Mouse (Mus musculus): ENCODE data around the gene Chst8. TPM values are rescaled to one million over a fixed set of nuclear protein-coding genes. Genes with fewer than 3 reads are reported as not detected.

The Chst8 gene
- total RNA-seq, 1 experiment, result 2.7 TPM

GRCm38 (mm10) chr7:34685801-34686200, 126.7 kb downstream of the Chst8 start:
- H3K36me3 ChIP-seq (ENCODE audit: control insufficient read depth, insufficient read depth, low read length, poor library complexity, severe bottlenecking), result no peaks in the 10 kb centered on the region
- TF ChIP-seq MAFK (IDR thresholded peaks at IDR 0.05; ENCODE audit: insufficient read depth, low read depth, low read length) (no peak), HCFC1 (IDR thresholded peaks at IDR 0.05; ENCODE audit: borderline replicate concordance, insufficient read depth, low read length) (no peak), ZNF384 (IDR thresholded peaks at IDR 0.05; ENCODE audit: low read depth, low read length) (no peak), ZC3H11A (IDR thresholded peaks at IDR 0.05; ENCODE audit: borderline replicate concordance, low read depth, low read length) (no peak), CHD2 (IDR thresholded peaks at IDR 0.05; ENCODE audit: low read depth, low read length) (no peak)
- H3K4me3 ChIP-seq (ENCODE audit: insufficient read depth in 1 of 2, low read depth in 1 of 2, low read length in 2 of 2, poor library complexity in 1 of 2, severe bottlenecking in 1 of 2), result no peak overlapping the region
- H3K27ac ChIP-seq (ENCODE audit: insufficient read depth, low read depth, low read length, poor library complexity, severe bottlenecking), result no peak overlapping the region
- H3K9ac ChIP-seq (ENCODE audit: insufficient read depth, low read depth, low read length, poor library complexity, severe bottlenecking), result no peak overlapping the region
- in situ Hi-C loops (cut with MboI; ENCODE audit: low sequenced_read_pairs in 2 of 2, unreplicated experiment in 2 of 2), result no loop called here
- DNase-seq (ENCODE audit: low read depth, low spot score), result no peak
- H3K9me3 ChIP-seq (ENCODE audit: control insufficient read depth, insufficient read depth, low read depth, low read length), result no peaks in the 10 kb centered on the region
- no peaks in the 10 kb centered on the region for H3K4me1 ChIP-seq (ENCODE audit: control insufficient read depth in 2 of 2, insufficient read depth in 2 of 2, low read length in 2 of 2, poor library complexity in 1 of 2)

- DNase-seq (ENCODE audit: low read depth, low spot score), result no peak
- Histone ChIP-seq H3K27ac (ENCODE audit: insufficient read depth, low read depth, low read length, poor library complexity, severe bottlenecking) (no peak overlapping the region), H3K4me1 (ENCODE audit: control insufficient read depth in 2 of 2, insufficient read depth in 2 of 2, low read length in 2 of 2, poor library complexity in 1 of 2) (no peaks in the 10 kb centered on the region), H3K4me3 (ENCODE audit: insufficient read depth in 1 of 2, low read depth in 1 of 2, low read length in 2 of 2, poor library complexity in 1 of 2, severe bottlenecking in 1 of 2) (no peak overlapping the region), H3K9ac (ENCODE audit: insufficient read depth, low read depth, low read length, poor library complexity, severe bottlenecking) (no peak overlapping the region), H3K9me3 (ENCODE audit: control insufficient read depth, insufficient read depth, low read depth, low read length) (no peaks in the 10 kb centered on the region), H3K36me3 (ENCODE audit: control insufficient read depth, insufficient read depth, low read length, poor library complexity, severe bottlenecking) (no peaks in the 10 kb centered on the region)
- in situ Hi-C loops (cut with MboI; ENCODE audit: low sequenced_read_pairs in 2 of 2, unreplicated experiment in 2 of 2), result no loop called here
- no peak for TF ChIP-seq MAFK (IDR thresholded peaks at IDR 0.05; ENCODE audit: insufficient read depth, low read depth, low read length)
- no peak for TF ChIP-seq ZNF384 (IDR thresholded peaks at IDR 0.05; ENCODE audit: low read depth, low read length)
- no peak for TF ChIP-seq HCFC1 (IDR thresholded peaks at IDR 0.05; ENCODE audit: borderline replicate concordance, insufficient read depth, low read length)
- TF ChIP-seq ZC3H11A (IDR thresholded peaks at IDR 0.05; ENCODE audit: borderline replicate concordance, low read depth, low read length), result no peak
Measured at GRCm38 (mm10) chr7:34685176-34685575, 127.3 kb downstream of the Chst8 start.

GRCm38 (mm10) chr7:34680771-34681421, 131.6 kb downstream of the Chst8 start:
- Histone ChIP-seq H3K27ac (ENCODE audit: insufficient read depth, low read depth, low read length, poor library complexity, severe bottlenecking) (no peak overlapping the region), H3K36me3 (ENCODE audit: control insufficient read depth, insufficient read depth, low read length, poor library complexity, severe bottlenecking) (no peaks in the 10 kb centered on the region), H3K4me1 (ENCODE audit: control insufficient read depth in 2 of 2, insufficient read depth in 2 of 2, low read length in 2 of 2, poor library complexity in 1 of 2) (no peaks in the 10 kb centered on the region), H3K4me3 (ENCODE audit: insufficient read depth in 1 of 2, low read depth in 1 of 2, low read length in 2 of 2, poor library complexity in 1 of 2, severe bottlenecking in 1 of 2) (no peak overlapping the region), H3K9ac (ENCODE audit: insufficient read depth, low read depth, low read length, poor library complexity, severe bottlenecking) (no peak overlapping the region), H3K9me3 (ENCODE audit: control insufficient read depth, insufficient read depth, low read depth, low read length) (no peaks in the 10 kb centered on the region)
- no peak for DNase-seq (ENCODE audit: low read depth, low spot score)
- in situ Hi-C loops (cut with MboI; ENCODE audit: low sequenced_read_pairs in 2 of 2, unreplicated experiment in 2 of 2), result no loop called here
- TF ChIP-seq CHD2 (IDR thresholded peaks at IDR 0.05; ENCODE audit: low read depth, low read length) (no peak), HCFC1 (IDR thresholded peaks at IDR 0.05; ENCODE audit: borderline replicate concordance, insufficient read depth, low read length) (no peak), ZNF384 (IDR thresholded peaks at IDR 0.05; ENCODE audit: low read depth, low read length) (no peak), MAFK (IDR thresholded peaks at IDR 0.05; ENCODE audit: insufficient read depth, low read depth, low read length) (no peak), ZC3H11A (IDR thresholded peaks at IDR 0.05; ENCODE audit: borderline replicate concordance, low read depth, low read length) (no peak)

GRCm38 (mm10) chr7:34679886-34680285, 132.6 kb downstream of the Chst8 start:
- Histone ChIP-seq H3K27ac (ENCODE audit: insufficient read depth, low read depth, low read length, poor library complexity, severe bottlenecking) (no peak overlapping the region), H3K4me1 (ENCODE audit: control insufficient read depth in 2 of 2, insufficient read depth in 2 of 2, low read length in 2 of 2, poor library complexity in 1 of 2) (peaks cover 0 to 3% of the 10 kb centered on the region in 2 experiments; a peak in 1 of 4 replicates), H3K9me3 (ENCODE audit: control insufficient read depth, insufficient read depth, low read depth, low read length) (no peaks in the 10 kb centered on the region), H3K36me3 (ENCODE audit: control insufficient read depth, insufficient read depth, low read length, poor library complexity, severe bottlenecking) (no peaks in the 10 kb centered on the region), H3K9ac (ENCODE audit: insufficient read depth, low read depth, low read length, poor library complexity, severe bottlenecking) (no peak overlapping the region), H3K4me3 (ENCODE audit: insufficient read depth in 1 of 2, low read depth in 1 of 2, low read length in 2 of 2, poor library complexity in 1 of 2, severe bottlenecking in 1 of 2) (no peak overlapping the region)
- TF ChIP-seq ZC3H11A (IDR thresholded peaks at IDR 0.05; ENCODE audit: borderline replicate concordance, low read depth, low read length) (no peak), ZNF384 (IDR thresholded peaks at IDR 0.05; ENCODE audit: low read depth, low read length) (no peak), HCFC1 (IDR thresholded peaks at IDR 0.05; ENCODE audit: borderline replicate concordance, insufficient read depth, low read length) (no peak), CHD2 (IDR thresholded peaks at IDR 0.05; ENCODE audit: low read depth, low read length) (no peak), MAFK (IDR thresholded peaks at IDR 0.05; ENCODE audit: insufficient read depth, low read depth, low read length) (no peak)
- in situ Hi-C loops (cut with MboI; ENCODE audit: low sequenced_read_pairs in 2 of 2, unreplicated experiment in 2 of 2), result no loop called here
- no peak for DNase-seq (ENCODE audit: low read depth, low spot score)
